Mouse (Mus musculus) E14TG2a.4 (cell line): ENCODE measurements around the gene Vmn2r45.
"Not testable (repeated sequence)": the region's sequence is repeated elsewhere in the genome, so short reads cannot be mapped to it uniquely, and the experiment has no call there.

Experiments used
- H3K27me3 ChIP-seq: 2 replicates; pipeline ENCODE4 v1.6.1; 2014; ENCODE audit warnings: low read length, control low read depth; ENCODE audit not compliant: insufficient read depth
- H3K36me3 ChIP-seq: 2 replicates; pipeline ENCODE4 v1.6.1; 2014; ENCODE audit warnings: low read length, control low read depth; ENCODE audit not compliant: insufficient read depth
- H3K4me1 ChIP-seq: replicated peaks from 2 replicates; pipeline ENCODE4 v1.6.1; 2014; ENCODE audit warnings: low read depth, low read length, control low read depth
- H3K4me3 ChIP-seq: replicated peaks from 2 replicates; pipeline ENCODE4 v1.5.1; 2014; ENCODE audit warnings: mild to moderate bottlenecking, low read length
- H3K9me3 ChIP-seq: 2 replicates; pipeline ENCODE4 v1.6.1; 2014; ENCODE audit warnings: low read length, control low read depth

The Vmn2r45 gene

GRCm38 (mm10) chr7:8488975-8489374 is at the start of gene Vmn2r45:
TSS of gene Vmn2r45 (minus strand) at chr7:8489075.
- not testable (repeated sequence) for H3K36me3 ChIP-seq, H3K4me3 ChIP-seq, H3K9me3 ChIP-seq, H3K27me3 ChIP-seq, H3K4me1 ChIP-seq
